Comparison of ENCODE assay signal across 9 mouse cellular contexts in genomic region chr8:104076541-104077412, GRCm38 (mm10). TPM values are rescaled to one million over a fixed set of nuclear protein-coding genes. Genes with fewer than 3 reads are reported as not detected.
DNase-seq lines count a peak whose midpoint lies in the region; ATAC-seq and TF ChIP-seq lines count a peak whose summit lies in the region.
"Had no signal": no experiment of that assay in that cellular context is flagged by ENCODE, and none has a peak within 500 bp of the region (broad histone marks: within the 10 kb centered on the region; RNA-seq: fewer than 3 reads in every experiment).

No protein-coding gene starts in this region.

- CTCF ChIA-PET in Patski (lab: Charles Lee): interaction anchor here (0.8 to 1.1 kb wide), 2 partner anchors 24 to 31 kb away, joined by 3 to 4 read pairs; no protein-coding TSS in a partner anchor

- POLR2A ChIA-PET in Patski (lab: Charles Lee): no interaction called here

- DNase-seq in Patski (ENCODE audit: low read depth, low spot score): no peak
- peak; percentile 56 for DNase-seq in embryo, embryonic 10 days (ENCODE audit: low spot score)
- DNase-seq in right cerebral cortex, postnatal 4 days: peak; percentile 54
- DNase-seq in thymus, adult 18-20 months: no peak

- no peaks in the 10 kb centered on the region for H3K36me3 ChIP-seq in heart, embryonic 13.5 days
- H3K36me3 ChIP-seq in heart, embryonic 11.5 days (ENCODE audit: control insufficient read depth, insufficient read depth, low read length): no peaks in the 10 kb centered on the region
- H3K36me3 ChIP-seq in hindbrain, embryonic 16.5 days (ENCODE audit: control insufficient read depth, insufficient read depth, low read length): no peaks in the 10 kb centered on the region
- no peaks in the 10 kb centered on the region for H3K36me3 ChIP-seq in limb, embryonic 15.5 days
- H3K36me3 ChIP-seq: limb, embryonic 13.5 days had no signal

- no peak overlapping the region for H3K27ac ChIP-seq in heart, embryonic 13.5 days (replicated peaks)
- H3K27ac ChIP-seq in heart, embryonic 11.5 days (ENCODE audit: low read depth, low read length): no peak overlapping the region
- H3K27ac ChIP-seq in hindbrain, embryonic 16.5 days (ENCODE audit: low read depth, low read length): no peak overlapping the region
- H3K27ac ChIP-seq in limb, embryonic 15.5 days: no peak overlapping the region
- H3K27ac ChIP-seq: limb, embryonic 13.5 days had no signal

- peaks cover 8% of the 10 kb centered on the region; the same call in 1 of the 2 replicates for H3K4me1 ChIP-seq in heart, embryonic 13.5 days
- H3K4me1 ChIP-seq in heart, embryonic 11.5 days (ENCODE audit: control insufficient read depth, insufficient read depth, low read length): no peaks in the 10 kb centered on the region
- H3K4me1 ChIP-seq in hindbrain, embryonic 16.5 days (ENCODE audit: control insufficient read depth, insufficient read depth, low read depth, low read length): no peaks in the 10 kb centered on the region
- 0 out of 2 replicates have a peak, but pooled peaks cover 4% of the 10 kb centered on the region for H3K4me1 ChIP-seq in limb, embryonic 15.5 days

- 28% methylated on average over 8 of the region's 8 CpGs for WGBS in heart, embryonic 13.5 days
- WGBS in heart, embryonic 11.5 days (ENCODE audit: insufficient replicate concordance): 32% methylated on average over 8 of the region's 8 CpGs
- WGBS in hindbrain, embryonic 16.5 days: 25% methylated on average over 8 of the region's 8 CpGs
- WGBS in limb, embryonic 15.5 days: 32% methylated on average over 8 of the region's 8 CpGs

- peak overlapping the region; percentile 44 for H3K4me2 ChIP-seq in heart, embryonic 13.5 days
- H3K4me2 ChIP-seq in heart, embryonic 11.5 days: no peak overlapping the region
- H3K4me2 ChIP-seq in hindbrain, embryonic 16.5 days (ENCODE audit: low read length): no peak overlapping the region
- H3K4me2 ChIP-seq in limb, embryonic 15.5 days: 0 out of 2 replicates have a peak overlapping the region, but pooled peaks have one; percentile 19
- H3K4me2 ChIP-seq: limb, embryonic 13.5 days had no signal

- no peak overlapping the region for H3K9ac ChIP-seq in heart, embryonic 13.5 days
- H3K9ac ChIP-seq in heart, embryonic 11.5 days (ENCODE audit: low read depth, low read length): no peak overlapping the region
- H3K9ac ChIP-seq in hindbrain, embryonic 16.5 days (ENCODE audit: low read depth, low read length): no peak overlapping the region
- H3K9ac ChIP-seq in limb, embryonic 15.5 days: no peak overlapping the region
- H3K9ac ChIP-seq: limb, embryonic 13.5 days had no signal

- no peaks in the 10 kb centered on the region for H3K9me3 ChIP-seq in heart, embryonic 13.5 days
- H3K9me3 ChIP-seq in heart, embryonic 11.5 days (replicated peaks; ENCODE audit: control insufficient read depth, low read length): no peaks in the 10 kb centered on the region
- no peaks in the 10 kb centered on the region for H3K9me3 ChIP-seq in hindbrain, embryonic 16.5 days (ENCODE audit: control insufficient read depth, low read length)
- no peaks in the 10 kb centered on the region for H3K9me3 ChIP-seq in limb, embryonic 15.5 days
- H3K9me3 ChIP-seq: limb, embryonic 13.5 days had no signal

- no peaks in the 10 kb centered on the region for H3K27me3 ChIP-seq in heart, embryonic 13.5 days (replicated peaks)
- H3K27me3 ChIP-seq in heart, embryonic 11.5 days (ENCODE audit: control insufficient read depth, insufficient read depth, low read length): no peaks in the 10 kb centered on the region
- H3K27me3 ChIP-seq in Patski: no peaks in the 10 kb centered on the region
- no peaks in the 10 kb centered on the region for H3K27me3 ChIP-seq in hindbrain, embryonic 16.5 days (replicated peaks; ENCODE audit: control insufficient read depth, insufficient read depth, low read length)
- H3K27me3 ChIP-seq in limb, embryonic 15.5 days: no peaks in the 10 kb centered on the region
- H3K27me3 ChIP-seq: limb, embryonic 13.5 days had no signal

- in situ Hi-C loops in Patski (cut with MboI; ENCODE audit: low pct_unique_long_range_greater_than_20kb): no loop called here

- peak; percentile 56 for TF ChIP-seq CTCF in Patski (IDR thresholded peaks at IDR 0.05)

- no peak overlapping the region; the same call in 1 of the 2 replicates for H3K4me3 ChIP-seq in heart, embryonic 13.5 days
- H3K4me3 ChIP-seq in heart, embryonic 11.5 days (ENCODE audit: low read depth, low read length): no peak overlapping the region
- no peak overlapping the region for H3K4me3 ChIP-seq in hindbrain, embryonic 16.5 days (ENCODE audit: low read length)
- no peak overlapping the region for H3K4me3 ChIP-seq in limb, embryonic 15.5 days
- H3K4me3 ChIP-seq: limb, embryonic 13.5 days had no signal

- ATAC-seq in heart, embryonic 13.5 days (ENCODE audit: extremely low read depth, insufficient number of reproducible peaks, low FRiP score, low TSS enrichment): no peak
- no peak for ATAC-seq in heart, embryonic 11.5 days (replicated peaks; ENCODE audit: insufficient number of reproducible peaks, low FRiP score, low TSS enrichment)
- ATAC-seq in Patski: no peak
- ATAC-seq in hindbrain, embryonic 16.5 days: peak; percentile 91
- no peak; the same call in 1 of the 2 replicates for ATAC-seq in limb, embryonic 15.5 days (ENCODE audit: insufficient number of reproducible peaks, low FRiP score, low TSS enrichment, low read depth)

RNA-seq across cellular contexts. Expression of gene Cdh5, which starts 24.6 kb away (rescaled TPM):
- 47.9 and 49.9 TPM in 2 replicates for polyA plus RNA-seq in heart, embryonic 13.5 days (2015; fragmentation: Nextera tagmentation; extraction: Ambion mirVana)
- 42.6 and 46.0 TPM in 2 replicates for polyA plus RNA-seq in heart, embryonic 11.5 days (2014; fragmentation: Nextera tagmentation; extraction: Ambion mirVana)
- not detected for polyA plus RNA-seq in Patski (2021)
- polyA plus RNA-seq in hindbrain, embryonic 16.5 days (2015; fragmentation: Nextera tagmentation; extraction: Ambion mirVana): 11.2 and 15.0 TPM in 2 replicates
- 31.6 and 36.5 TPM in 2 replicates for polyA plus RNA-seq in limb, embryonic 15.5 days (2015; fragmentation: Nextera tagmentation; extraction: Ambion mirVana)

Comparison
In these comparisons a context has a peak if more than half of its experiments do, and no peak if none do; other contexts are left out.
1. H3K4me2 ChIP-seq: peak in heart, embryonic 13.5 days (single experiment) and limb, embryonic 15.5 days (single experiment); none in heart, embryonic 11.5 days (single experiment) and hindbrain, embryonic 16.5 days (single experiment).
2. DNase-seq: peak in embryo, embryonic 10 days (single experiment) and right cerebral cortex, postnatal 4 days (single experiment); none in Patski (single experiment) and thymus, adult 18-20 months (0 of 2).
3. RNA of gene Cdh5, which starts 24.6 kb away (polyA plus RNA-seq): 47.9 to 49.9 TPM in heart, embryonic 13.5 days, 42.6 to 46.0 TPM in heart, embryonic 11.5 days, 31.6 to 36.5 TPM in limb, embryonic 15.5 days and 11.2 to 15.0 TPM in hindbrain, embryonic 16.5 days; not detected in Patski (single experiment); every median in the first group is over 10 times any median in the second.